Mouse (Mus musculus) hindlimb bud, embryonic 11.5 days (tissue): Measurements from ENCODE around the gene Csmd2.

Experiments
- DNase-seq: peaks from one replicate; pipeline ENCODE4 v3.0.0-alpha.2; 2012; ENCODE audit warnings: low read depth, low spot score; ENCODE audit errors: extremely low spot score

Csmd2 gene

DNA sequence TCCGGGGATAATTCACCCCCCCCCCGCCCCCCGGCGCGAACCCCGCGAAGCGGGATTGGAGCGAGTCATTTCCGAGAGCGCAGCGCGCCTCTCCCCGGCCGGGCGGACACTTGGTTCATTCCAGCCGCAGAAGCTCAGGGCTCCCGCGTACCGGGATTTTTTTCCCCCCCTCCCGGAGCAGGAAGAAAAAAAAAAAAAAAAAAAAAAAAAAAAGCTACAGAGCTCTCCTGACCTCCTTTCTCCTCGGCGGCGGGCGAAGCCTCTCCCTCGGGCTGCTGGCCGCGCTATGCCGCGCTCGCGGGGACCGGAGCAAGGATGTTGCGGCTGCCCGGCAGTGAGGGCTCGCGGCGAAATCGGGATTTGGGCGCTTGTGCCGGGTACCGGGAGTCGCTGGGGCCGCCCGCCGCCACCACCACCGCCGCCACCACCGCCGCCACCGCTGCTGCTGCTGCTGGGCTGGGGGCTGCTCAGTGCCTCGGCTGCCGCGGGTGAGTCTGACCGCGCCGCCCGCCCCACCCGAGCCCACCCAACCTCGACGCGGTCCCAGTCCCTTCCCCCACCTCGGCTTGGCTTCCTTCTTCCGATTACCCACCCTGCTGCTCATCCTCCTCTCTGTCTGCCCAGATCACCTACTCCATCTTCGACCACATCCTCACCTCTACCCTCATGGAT lies at the start of gene Csmd2:
Csmd2 (plus strand) TSS at position 74 of the 672 bp plus-strand sequence.
- no peak for DNase-seq

DNA sequence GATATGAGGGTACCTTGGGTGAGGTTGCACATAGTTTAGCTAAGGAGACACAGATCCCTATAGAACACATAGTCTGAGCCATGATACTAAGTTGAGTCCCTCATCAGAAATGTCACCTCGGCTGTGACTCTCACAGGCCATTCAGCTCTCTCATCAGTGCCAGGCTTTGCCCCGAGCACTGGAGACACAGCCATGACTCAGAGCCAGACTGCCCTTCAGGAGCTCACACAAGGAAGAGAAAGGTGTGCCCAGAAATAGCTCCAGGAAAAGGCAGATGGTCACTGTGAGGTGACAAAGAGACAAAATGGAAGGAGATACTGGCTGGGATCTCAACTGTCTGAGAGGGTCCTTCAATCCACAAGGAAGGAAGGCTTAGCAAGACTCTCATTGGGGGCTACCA lies 40.0 kb upstream of the Csmd2 start:
- no peak for DNase-seq

GRCm38 (mm10) chr4:127953006-127953710 lies 34.5 kb upstream of the Csmd2 start:
- no peak for DNase-seq

DNA sequence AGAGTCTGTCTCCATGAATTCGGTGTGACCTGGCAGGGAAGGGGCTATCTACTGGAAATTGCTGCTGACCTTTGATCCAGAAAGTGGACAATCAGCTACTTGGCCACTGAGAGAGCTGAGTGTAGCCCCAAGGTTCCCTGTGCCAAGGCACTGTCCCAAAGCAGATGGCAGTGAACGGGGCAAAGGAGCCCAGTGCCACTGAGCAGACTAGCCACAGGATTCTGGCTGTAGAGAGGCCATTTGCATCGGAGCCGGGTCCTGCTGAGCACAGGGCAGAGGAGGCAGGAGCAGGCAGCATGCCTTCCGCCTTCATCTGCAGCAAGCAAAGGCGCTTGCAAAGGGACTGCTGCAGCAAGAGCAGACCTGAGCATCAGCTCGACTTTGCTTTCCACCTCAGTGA lies 18.6 kb upstream of the Csmd2 start:
- no peak for DNase-seq

- peak; percentile 33 for DNase-seq
Measured at GRCm38 (mm10) chr4:127970018-127970421, 17.6 kb upstream of the Csmd2 start.

- DNase-seq: no peak
Measured at GRCm38 (mm10) chr4:127970901-127971868, 16.5 kb upstream of the Csmd2 start, which contains the start of gene CK137956. CK137956 (minus strand) TSS chr4:127970951.

DNA sequence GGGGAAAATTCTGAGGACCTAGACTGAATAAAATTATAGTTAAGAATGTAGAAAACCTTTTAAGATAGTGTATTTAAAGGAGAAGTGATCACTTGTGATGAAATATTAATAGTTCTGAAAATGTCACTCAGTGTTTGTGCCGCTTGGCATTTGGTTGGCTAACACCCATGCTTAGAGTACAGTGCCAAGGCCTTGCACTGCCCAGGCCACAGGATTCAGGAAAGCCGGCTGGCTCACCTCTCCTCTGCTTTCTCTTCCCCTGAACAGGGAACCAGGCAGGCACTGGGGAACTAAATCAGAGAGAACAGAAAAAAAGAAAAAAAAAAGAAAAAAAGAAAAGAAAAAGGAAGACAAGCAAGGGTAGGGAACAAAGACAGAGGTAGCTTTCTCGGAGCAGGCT lies 14.7 kb upstream of the Csmd2 start:
- DNase-seq: no peak

GRCm38 (mm10) chr4:127981125-127981524 lies 6.5 kb upstream of the Csmd2 start:
- DNase-seq: no peak

- DNase-seq: no peak
Measured at GRCm38 (mm10) chr4:127984426-127984825, 3.2 kb upstream of the Csmd2 start.

DNA sequence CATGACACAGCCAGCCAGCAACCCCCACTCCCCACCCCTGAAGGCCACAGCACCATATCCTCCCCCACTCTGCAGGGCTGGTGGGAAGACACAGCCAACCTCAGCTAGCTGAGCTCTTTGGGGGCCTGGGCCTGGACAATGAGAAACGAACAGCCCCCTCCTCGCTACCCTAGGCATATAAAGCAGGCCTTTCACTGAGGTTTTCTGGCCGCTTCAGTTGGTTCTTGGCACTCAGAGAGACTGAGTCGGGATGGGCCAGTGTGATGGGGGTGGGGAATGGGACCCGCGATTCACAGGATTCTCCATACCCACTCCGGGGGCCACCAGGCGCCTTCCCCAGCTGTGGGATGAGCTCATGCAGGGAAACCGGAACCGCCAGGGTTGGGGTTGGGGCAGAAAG lies 1.8 kb upstream of the Csmd2 start:
- DNase-seq: no peak

- DNase-seq: no peak
Measured at GRCm38 (mm10) chr4:127986491-127987075, 1.1 kb upstream of the Csmd2 start.

DNA sequence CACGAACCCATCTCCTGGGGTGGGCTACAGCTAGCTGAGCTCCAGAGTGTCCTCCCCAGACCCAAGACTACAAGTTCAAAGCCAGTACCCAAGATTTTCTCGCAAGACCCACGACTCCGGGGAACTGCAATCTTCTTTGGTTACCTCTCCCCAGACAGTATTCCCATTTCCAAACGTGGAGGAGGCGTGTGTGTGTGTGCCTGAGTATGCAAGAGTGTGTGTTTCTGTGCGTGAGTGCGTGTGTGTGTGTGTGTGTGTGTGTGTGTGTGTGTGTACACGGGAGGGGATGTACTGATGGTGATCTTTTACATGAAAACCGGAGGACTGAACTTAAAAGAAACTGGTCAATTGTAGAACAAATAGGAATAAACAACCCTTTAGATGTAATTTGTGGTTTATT lies 387 bp upstream of the Csmd2 start:
- no peak for DNase-seq

DNA sequence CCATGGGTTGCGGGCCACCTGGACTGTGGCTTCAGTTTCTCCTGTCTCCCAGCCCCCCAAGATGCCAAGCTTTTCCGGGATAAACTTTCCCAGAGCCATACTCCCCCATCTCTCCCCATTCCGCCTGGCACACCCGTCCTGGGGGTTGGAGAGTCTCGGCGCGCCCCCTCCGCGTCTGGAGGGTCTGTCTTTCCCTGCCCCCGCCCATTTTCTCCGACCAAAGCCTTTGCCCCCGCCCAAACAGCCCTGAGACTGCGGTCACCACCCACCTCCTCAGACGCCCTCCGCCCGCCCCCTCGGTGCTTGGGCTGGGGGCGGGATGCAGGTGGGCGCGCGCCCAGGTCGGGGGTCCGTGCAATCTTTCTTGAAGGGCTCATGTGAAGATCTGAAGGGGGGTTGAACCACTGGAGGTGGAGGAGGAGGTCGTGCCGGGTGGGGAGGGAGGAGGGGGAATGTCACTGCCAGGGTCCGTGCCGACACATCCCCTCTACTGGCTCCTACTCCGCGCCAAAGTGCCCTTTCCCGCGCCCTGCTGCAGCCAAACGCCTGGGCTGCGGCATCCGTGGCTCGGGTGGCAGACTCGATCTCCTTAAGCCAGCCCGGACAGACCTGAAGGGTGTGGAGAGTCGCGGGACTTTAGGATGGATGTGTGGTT lies 996 bp downstream of the Csmd2 start:
- no peak for DNase-seq

- DNase-seq: no peak
Measured at GRCm38 (mm10) chr4:127989347-127989995, 1.8 kb downstream of the Csmd2 start.

DNA sequence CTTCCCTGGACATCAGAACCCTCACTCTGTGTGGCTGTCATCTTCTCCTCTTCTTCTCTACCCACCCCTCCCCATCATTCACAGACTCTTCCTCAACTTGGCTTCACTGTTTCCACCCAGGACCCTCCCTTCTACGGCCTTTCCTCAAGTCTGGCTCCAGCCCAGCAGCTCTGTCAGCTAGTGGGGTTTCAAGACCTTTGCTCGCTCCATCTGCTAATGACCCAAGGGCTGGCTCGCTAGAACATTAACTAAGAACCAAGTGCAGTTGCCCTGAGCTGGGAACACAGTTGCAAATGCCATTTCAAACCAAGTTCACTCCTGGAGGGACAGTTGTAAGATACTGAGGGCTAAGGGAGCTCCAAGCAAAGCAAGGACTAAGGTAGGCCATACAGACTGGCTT lies 11.6 kb downstream of the Csmd2 start:
- no peak for DNase-seq

GRCm38 (mm10) chr4:128002638-128003101 lies 15.0 kb downstream of the Csmd2 start:
- no peak for DNase-seq

GRCm38 (mm10) chr4:128004797-128005452 lies 17.3 kb downstream of the Csmd2 start:
- no peak for DNase-seq

DNA sequence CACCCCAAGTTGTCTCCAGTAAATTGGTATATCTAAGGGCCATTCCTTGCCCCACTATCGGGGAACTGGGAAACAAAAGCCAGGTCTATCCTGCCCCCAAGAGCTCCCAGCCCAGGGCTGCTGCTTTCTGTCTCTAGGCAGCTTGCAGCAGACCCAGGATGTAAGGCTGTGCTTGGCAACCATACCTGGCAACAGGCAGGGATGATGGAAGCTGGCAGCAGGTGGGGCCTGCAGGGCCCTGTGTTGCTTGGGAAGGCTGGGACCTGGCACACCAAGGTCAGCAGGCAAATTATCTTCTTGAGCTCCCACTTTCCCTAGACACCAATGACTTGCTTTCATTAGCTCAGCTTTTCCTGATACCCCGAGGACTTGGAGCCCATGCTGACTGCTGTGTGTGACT lies 31.8 kb downstream of the Csmd2 start:
- no peak for DNase-seq

- DNase-seq: no peak
Measured at GRCm38 (mm10) chr4:128028294-128028693, 40.6 kb downstream of the Csmd2 start.
